Mouse (Mus musculus) limb, embryonic 15.5 days (tissue): ENCODE data around the gene Ggta1. TPM values are rescaled to one million over a fixed set of nuclear protein-coding genes. Genes with fewer than 3 reads are reported as not detected.

Source experiments
- ATAC-seq: fragments of 200-750 bp; cut with Nextera tagmentation; 2 replicates; pipeline ENCODE4 v1.8.0; 2017; ENCODE audit warnings: low read depth, moderate TSS enrichment; ENCODE audit not compliant: insufficient number of reproducible peaks, low FRiP score, low TSS enrichment
- H3K27ac ChIP-seq: fragments of 300-500 bp; sonication (generic); 2 replicates; pipeline ENCODE4 v1.5.1; 2015; ENCODE audit warnings: moderate library complexity, mild to moderate bottlenecking, inconsistent platforms
- H3K27me3 ChIP-seq: fragments of 300-500 bp; sonication (generic); 2 replicates; pipeline ENCODE4 v1.6.1; 2015; ENCODE audit warnings: inconsistent platforms
- H3K36me3 ChIP-seq: fragments of 300-500 bp; sonication (generic); 2 replicates; pipeline ENCODE4 v1.6.1; 2015; ENCODE audit warnings: inconsistent platforms
- H3K4me1 ChIP-seq: fragments of 300-500 bp; sonication (generic); 2 replicates; pipeline ENCODE4 v1.6.1; 2015; ENCODE audit warnings: inconsistent platforms
- H3K4me2 ChIP-seq: fragments of 300-500 bp; sonication (generic); 2 replicates; pipeline ENCODE4 v1.6.1; 2015; ENCODE audit warnings: mild to moderate bottlenecking, inconsistent platforms
- H3K4me3 ChIP-seq: fragments of 300-500 bp; sonication (generic); 2 replicates; pipeline ENCODE4 v1.5.1; 2015; ENCODE audit warnings: mild to moderate bottlenecking, inconsistent platforms
- H3K9ac ChIP-seq: fragments of 300-500 bp; sonication (generic); 2 replicates; pipeline ENCODE4 v1.6.1; 2015; ENCODE audit warnings: inconsistent platforms
- H3K9me3 ChIP-seq: fragments of 300-500 bp; sonication (generic); 2 replicates; pipeline ENCODE4 v1.6.1; 2016; ENCODE audit warnings: inconsistent platforms
- WGBS: fragments of 180-500 bp; shearing (Covaris S2); methylation state at CpG from one replicate; pipeline ENCODE4 v1.1.7; 2015; 5-methylcytosine and 5-hydroxymethylcytosine counted together
- polyA plus RNA-seq: library from polyadenylated mRNA; unstranded; fragments of >200 nt; fragmentation: Nextera tagmentation; extraction: Ambion mirVana; gene quantifications from 2 replicates; pipeline ENCODE4 v1.2.1, GENCODE M21; 2015

Ggta1 gene
- polyA plus RNA-seq, 1 experiment from 2014 or later, result 34.2 TPM

GRCm38 (mm10) chr2:35427559-35427958, 35.5 kb downstream of the Ggta1 start:
- ATAC-seq, result no peak
- Histone ChIP-seq H3K36me3 (no peaks in the 10 kb centered on the region), H3K9ac (no peak overlapping the region), H3K4me1 (peaks cover 10% of the 10 kb centered on the region), H3K27ac (no peak overlapping the region), H3K4me2 (no peak overlapping the region), H3K4me3 (no peak overlapping the region), H3K27me3 (no peaks in the 10 kb centered on the region), H3K9me3 (no peaks in the 10 kb centered on the region)
- 40% methylated on average over 2 of the region's 2 CpGs for WGBS

- ATAC-seq, result no peak
- H3K27me3 ChIP-seq, result no peaks in the 10 kb centered on the region
- no peaks in the 10 kb centered on the region for H3K4me1 ChIP-seq
- no peaks in the 10 kb centered on the region for H3K9me3 ChIP-seq
- no peak overlapping the region for H3K4me2 ChIP-seq
- no peak overlapping the region for H3K4me3 ChIP-seq
- H3K9ac ChIP-seq, result no peak overlapping the region
- H3K27ac ChIP-seq, result no peak overlapping the region
- H3K36me3 ChIP-seq, result peaks cover 25% of the 10 kb centered on the region
- WGBS, result 86% methylated on average over 1 of the region's 1 CpGs
Observed at GRCm38 (mm10) chr2:35423711-35424339, 39.2 kb downstream of the Ggta1 start.

- no peak overlapping the region for H3K4me3 ChIP-seq
- no peak overlapping the region for H3K27ac ChIP-seq
- no peaks in the 10 kb centered on the region for H3K9me3 ChIP-seq
- ATAC-seq, result no peak
- no peaks in the 10 kb centered on the region for H3K4me1 ChIP-seq
- peaks cover 25% of the 10 kb centered on the region for H3K36me3 ChIP-seq
- no peak overlapping the region for H3K9ac ChIP-seq
- no peaks in the 10 kb centered on the region for H3K27me3 ChIP-seq
- H3K4me2 ChIP-seq, result no peak overlapping the region
- WGBS, result 65% methylated on average over 3 of the region's 3 CpGs
Observed at GRCm38 (mm10) chr2:35422384-35422783, 40.6 kb downstream of the Ggta1 start.

GRCm38 (mm10) chr2:35420681-35421080, 42.4 kb downstream of the Ggta1 start:
- no peaks in the 10 kb centered on the region for H3K4me1 ChIP-seq
- no peak for ATAC-seq
- H3K4me3 ChIP-seq, result no peak overlapping the region
- H3K9ac ChIP-seq, result no peak overlapping the region
- H3K36me3 ChIP-seq, result peaks cover 25% of the 10 kb centered on the region
- no peaks in the 10 kb centered on the region for H3K27me3 ChIP-seq
- no peak overlapping the region for H3K27ac ChIP-seq
- no peak overlapping the region for H3K4me2 ChIP-seq
- 82% methylated on average over 1 of the region's 1 CpGs for WGBS
- no peaks in the 10 kb centered on the region for H3K9me3 ChIP-seq

GRCm38 (mm10) chr2:35419671-35420070, 43.4 kb downstream of the Ggta1 start:
- H3K4me3 ChIP-seq, result no peak overlapping the region
- WGBS, result 91% methylated on average over 2 of the region's 2 CpGs
- ATAC-seq, result no peak

GRCm38 (mm10) chr2:35419243-35419642, 43.8 kb downstream of the Ggta1 start:
- Histone ChIP-seq H3K36me3 (peaks cover 25% of the 10 kb centered on the region), H3K4me3 (no peak overlapping the region), H3K27ac (no peak overlapping the region), H3K9ac (no peak overlapping the region), H3K9me3 (no peaks in the 10 kb centered on the region), H3K4me1 (no peaks in the 10 kb centered on the region), H3K27me3 (no peaks in the 10 kb centered on the region), H3K4me2 (no peak overlapping the region)
- WGBS, result 88% methylated on average over 1 of the region's 4 CpGs
- ATAC-seq, result no peak

More at GRCm38 (mm10) chr2:35419671-35420070, 43.4 kb downstream of the Ggta1 start:
- Histone ChIP-seq H3K4me1 (no peaks in the 10 kb centered on the region), H3K27ac (no peak overlapping the region), H3K36me3 (peaks cover 25% of the 10 kb centered on the region), H3K9ac (no peak overlapping the region), H3K4me2 (no peak overlapping the region), H3K9me3 (no peaks in the 10 kb centered on the region), H3K27me3 (no peaks in the 10 kb centered on the region)

- Histone ChIP-seq H3K27me3 (no peaks in the 10 kb centered on the region), H3K36me3 (peaks cover 25% of the 10 kb centered on the region), H3K27ac (no peak overlapping the region), H3K4me2 (no peak overlapping the region), H3K9ac (no peak overlapping the region), H3K9me3 (no peaks in the 10 kb centered on the region), H3K4me1 (no peaks in the 10 kb centered on the region), H3K4me3 (no peak overlapping the region)
- WGBS, result 83% methylated on average over 1 of the region's 1 CpGs
- no peak for ATAC-seq
Observed at GRCm38 (mm10) chr2:35417231-35417630, 45.8 kb downstream of the Ggta1 start.

GRCm38 (mm10) chr2:35416473-35416872, 46.6 kb downstream of the Ggta1 start:
- ATAC-seq, result no peak
- H3K9ac ChIP-seq, result no peak overlapping the region
- H3K4me2 ChIP-seq, result no peak overlapping the region
- no peaks in the 10 kb centered on the region for H3K27me3 ChIP-seq
- no peak overlapping the region for H3K4me3 ChIP-seq
- H3K9me3 ChIP-seq, result no peaks in the 10 kb centered on the region
- no peak overlapping the region for H3K27ac ChIP-seq
- no peaks in the 10 kb centered on the region for H3K4me1 ChIP-seq
- WGBS, result 77% methylated on average over 6 of the region's 6 CpGs
- peaks cover 19% of the 10 kb centered on the region for H3K36me3 ChIP-seq

GRCm38 (mm10) chr2:35412810-35413209, 50.2 kb downstream of the Ggta1 start:
- Histone ChIP-seq H3K9me3 (no peaks in the 10 kb centered on the region), H3K36me3 (peaks cover 13% of the 10 kb centered on the region; the same call in 1 of the 2 replicates), H3K4me1 (no peaks in the 10 kb centered on the region), H3K9ac (no peak overlapping the region), H3K27ac (no peak overlapping the region), H3K4me2 (no peak overlapping the region), H3K4me3 (no peak overlapping the region), H3K27me3 (no peaks in the 10 kb centered on the region)
- ATAC-seq, result no peak
- 74% methylated on average over 3 of the region's 3 CpGs for WGBS

GRCm38 (mm10) chr2:35412246-35412645, 50.8 kb downstream of the Ggta1 start:
- Histone ChIP-seq H3K27me3 (no peaks in the 10 kb centered on the region), H3K9ac (no peak overlapping the region), H3K36me3 (peaks cover 13% of the 10 kb centered on the region; the same call in 1 of the 2 replicates), H3K27ac (no peak overlapping the region), H3K4me2 (no peak overlapping the region), H3K4me1 (no peaks in the 10 kb centered on the region), H3K4me3 (no peak overlapping the region), H3K9me3 (no peaks in the 10 kb centered on the region)
- WGBS, result 67% methylated on average over 2 of the region's 2 CpGs
- ATAC-seq, result no peak

GRCm38 (mm10) chr2:35411640-35412190, 51.3 kb downstream of the Ggta1 start:
- Histone ChIP-seq H3K36me3 (peaks cover 15% of the 10 kb centered on the region; the same call in 1 of the 2 replicates), H3K9me3 (no peaks in the 10 kb centered on the region), H3K4me2 (no peak overlapping the region), H3K27me3 (no peaks in the 10 kb centered on the region), H3K4me1 (no peaks in the 10 kb centered on the region), H3K9ac (no peak overlapping the region), H3K4me3 (no peak overlapping the region), H3K27ac (no peak overlapping the region)
- ATAC-seq, result no peak
- 73% methylated on average over 10 of the region's 10 CpGs for WGBS

GRCm38 (mm10) chr2:35409466-35409865, 53.6 kb downstream of the Ggta1 start:
- Histone ChIP-seq H3K36me3 (peaks cover 18% of the 10 kb centered on the region; the same call in 1 of the 2 replicates), H3K4me3 (no peak overlapping the region), H3K4me2 (no peak overlapping the region), H3K27ac (no peak overlapping the region), H3K9me3 (no peaks in the 10 kb centered on the region), H3K9ac (no peak overlapping the region), H3K4me1 (no peaks in the 10 kb centered on the region), H3K27me3 (no peaks in the 10 kb centered on the region)
- no peak for ATAC-seq
- WGBS, result 86% methylated on average over 6 of the region's 6 CpGs
